Mouse (Mus musculus): ENCODE measurements around the gene Sapcd1.

Gene Sapcd1

DNA sequence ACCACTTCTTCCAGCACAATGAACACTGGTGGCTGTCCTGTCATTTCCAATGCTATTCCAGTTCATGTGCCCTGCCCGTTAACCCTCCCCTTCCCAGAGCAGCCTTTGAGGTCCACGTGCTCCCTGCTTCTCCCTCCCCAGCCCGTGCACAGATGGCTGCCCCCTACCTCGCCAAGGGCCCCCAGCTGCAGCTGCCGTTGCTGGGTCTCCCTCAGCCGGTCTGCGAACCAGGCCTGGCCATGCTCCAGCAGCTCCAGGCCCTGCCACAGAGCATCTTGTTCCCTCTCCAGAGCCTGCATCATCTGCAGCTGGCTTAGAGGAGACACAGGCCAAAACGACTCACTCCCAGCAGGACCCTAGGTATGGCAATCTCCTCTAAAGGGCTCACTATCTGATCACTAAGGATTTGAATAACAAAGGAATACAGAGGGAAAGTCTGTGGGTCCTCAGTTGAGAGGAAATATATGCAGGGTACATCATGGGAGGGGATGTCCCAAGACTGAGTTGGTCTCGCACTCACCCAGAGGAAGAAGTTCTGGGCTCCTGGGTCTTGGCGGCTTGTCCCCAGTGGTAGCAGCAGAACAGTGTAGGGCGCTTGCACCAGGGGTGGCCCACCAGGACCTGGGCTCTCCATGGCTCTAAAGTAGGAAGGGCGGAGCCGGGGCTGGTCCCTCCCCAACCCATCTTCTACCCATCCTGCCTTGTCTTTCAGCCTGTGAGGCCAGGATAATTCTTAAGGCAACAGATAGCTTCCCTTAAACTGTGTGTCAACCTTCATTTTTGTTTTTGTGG is at the start of gene Sapcd1:
Gene Sapcd1, minus strand, starts transcription at position 740 of the 792 bp plus-strand sequence.
- DNase-seq (ENCODE audit: low spot score in 2 of 2) = no peak

- no peak for DNase-seq (ENCODE audit: low spot score in 2 of 2)
These were observed 49.5 kb upstream of the Sapcd1 start for GRCm38 (mm10) chr17:35077285-35077684.

DNA sequence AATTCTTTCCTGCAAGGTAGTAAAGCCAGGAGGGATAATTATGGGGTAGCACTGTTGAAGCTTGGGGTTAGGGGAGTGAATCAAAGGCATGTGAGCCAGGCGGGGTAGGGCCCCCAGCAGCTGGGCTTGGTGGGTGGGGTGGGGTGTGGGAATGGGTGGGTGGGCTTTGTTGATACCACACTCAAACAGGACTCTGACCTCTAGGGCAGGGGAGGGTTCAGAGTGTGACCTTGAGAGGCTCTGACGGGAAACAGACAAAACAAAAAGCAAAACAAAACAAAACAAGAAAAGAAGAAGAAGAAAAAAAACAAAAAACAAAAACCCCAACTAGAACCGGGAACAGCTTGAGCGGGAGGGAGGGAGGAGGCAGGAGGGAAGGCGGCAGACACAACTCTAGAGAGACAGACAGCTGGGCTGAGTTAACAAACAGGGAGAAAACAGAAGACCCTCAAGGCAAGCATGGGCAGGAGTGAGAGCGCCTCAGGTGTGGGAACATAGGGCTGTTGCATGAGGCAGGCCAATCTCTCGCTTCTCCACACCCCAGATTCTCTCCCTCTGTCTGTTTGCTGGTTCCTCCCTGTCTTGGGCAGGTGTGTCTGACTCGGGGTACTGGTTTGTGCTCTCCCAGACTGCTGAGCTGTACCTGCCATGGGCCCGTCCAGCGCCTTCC is 48.8 kb upstream of the Sapcd1 start, which contains the start of gene Ly6g6e:
Gene Ly6g6e, plus strand, starts transcription at position 396 of the 670 bp plus-strand sequence.
- DNase-seq (ENCODE audit: low spot score in 2 of 2) = no peak

DNA sequence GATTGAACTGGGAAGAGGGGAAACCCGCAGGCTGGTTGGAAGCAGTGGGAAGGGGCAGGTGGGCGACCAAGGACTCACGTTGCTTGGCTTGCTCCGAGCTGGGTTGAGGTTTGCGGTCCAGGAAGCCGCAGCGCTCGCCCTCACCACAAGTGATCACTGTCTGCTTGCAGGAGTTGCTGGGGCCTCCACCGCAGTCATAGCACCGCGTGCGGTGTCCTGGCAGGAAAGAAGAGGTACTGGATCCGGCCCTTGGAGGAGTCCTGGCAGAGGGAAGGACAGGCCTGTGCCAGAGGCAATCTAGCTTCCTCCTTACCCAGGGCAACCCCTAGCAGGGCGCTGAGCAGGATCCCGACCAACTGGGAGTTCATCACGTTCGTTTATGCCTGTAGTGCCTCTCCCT is 46.3 kb upstream of the Sapcd1 start:
- DNase-seq (ENCODE audit: low spot score in 2 of 2) = no peak

- DNase-seq (ENCODE audit: low spot score in 2 of 2) = no peak
These were observed 43.6 kb upstream of the Sapcd1 start for GRCm38 (mm10) chr17:35071454-35071853.

DNA sequence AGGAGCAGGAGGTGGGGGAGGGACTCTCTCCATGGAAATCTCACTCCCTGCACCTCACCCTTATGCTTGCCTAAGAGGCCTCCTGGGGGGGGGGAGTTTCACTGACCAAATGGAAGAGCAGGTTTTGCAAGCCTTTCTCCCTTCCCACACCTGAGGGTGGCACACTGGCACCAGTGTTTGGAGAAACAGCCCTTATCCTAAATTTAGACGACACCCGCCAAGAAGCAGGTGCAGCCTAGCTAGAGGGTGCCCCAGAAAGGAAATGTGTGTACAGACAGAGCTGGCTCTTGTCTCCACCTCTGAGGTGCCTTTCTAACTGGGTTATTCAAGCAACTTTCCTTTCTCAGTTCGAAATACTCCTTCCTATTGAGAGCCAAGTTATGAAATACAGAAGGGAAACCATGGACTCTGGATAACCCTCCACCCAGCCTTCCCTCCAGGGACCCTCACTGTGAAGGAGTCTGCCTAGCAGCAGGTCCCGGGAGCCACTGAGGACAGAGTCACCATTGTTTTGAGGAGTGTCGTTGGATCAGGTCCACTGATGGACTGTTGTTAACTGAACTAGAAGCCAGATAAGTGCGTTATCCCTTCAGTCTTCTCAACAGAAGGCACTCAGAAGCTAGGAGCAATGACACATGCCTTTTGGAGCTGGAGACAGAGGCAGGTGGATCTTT is 42.9 kb upstream of the Sapcd1 start:
- DNase-seq (ENCODE audit: low spot score in 2 of 2) = no peak

- no peak for DNase-seq (ENCODE audit: low spot score in 2 of 2)
These were observed 40.5 kb upstream of the Sapcd1 start for GRCm38 (mm10) chr17:35068213-35068914.

GRCm38 (mm10) chr17:35066084-35066483 is 38.3 kb upstream of the Sapcd1 start, which contains the start of gene Mpig6b:
Gene Mpig6b (minus strand): TSS chr17:35066184.
- no peak for DNase-seq (ENCODE audit: low spot score in 2 of 2)

DNA sequence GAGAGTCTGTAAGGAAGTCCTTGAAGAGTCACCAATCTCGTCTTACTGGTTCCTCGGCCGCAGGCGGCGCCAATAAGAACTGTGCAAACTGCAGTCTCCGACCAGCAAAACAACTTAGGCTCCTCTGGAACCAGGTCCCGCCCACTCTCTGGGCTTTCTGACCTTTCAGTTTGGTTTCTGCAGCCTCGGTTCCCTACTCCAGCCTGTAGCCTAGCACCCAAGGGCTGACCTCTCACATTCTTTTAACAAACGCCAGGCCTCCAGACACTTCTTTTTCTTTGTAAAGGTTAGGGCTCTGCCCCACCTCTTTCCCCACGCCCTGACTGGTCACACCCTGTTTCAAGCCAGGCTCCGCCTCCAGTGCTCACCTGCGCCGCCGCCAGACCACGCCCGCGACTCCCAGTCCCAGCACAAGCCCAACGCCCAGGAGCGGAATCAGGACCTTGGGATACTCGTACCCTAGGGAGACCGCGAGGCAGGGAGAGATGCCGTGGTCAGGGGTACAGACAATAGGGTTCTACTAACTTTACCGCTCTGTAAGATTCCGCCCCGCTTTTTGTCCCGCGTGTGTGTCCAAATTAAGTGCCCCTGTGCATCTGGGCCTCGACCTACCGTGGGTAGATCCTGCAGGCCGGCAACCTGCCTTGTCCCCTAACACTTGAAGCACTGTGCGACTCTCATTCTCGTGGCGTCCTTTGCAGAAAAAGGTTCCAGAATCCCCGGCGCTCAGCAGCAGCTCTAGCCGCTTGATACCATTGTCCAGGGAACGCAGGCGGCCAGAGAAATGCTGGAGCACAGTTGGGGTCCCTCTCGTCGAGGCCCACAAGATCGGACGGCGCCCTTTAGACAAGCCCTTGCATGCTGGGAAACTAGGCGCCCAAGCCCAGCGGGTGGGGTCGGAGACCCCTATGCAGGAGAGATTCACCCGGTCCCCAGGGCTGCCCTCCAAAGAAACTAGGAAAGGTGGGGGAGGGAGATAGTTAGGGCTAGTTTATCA is 37.4 kb upstream of the Sapcd1 start, which contains the start of gene Ly6g6c:
Gene Ly6g6c, plus strand, starts transcription at position 438 of the 997 bp plus-strand sequence.
- no peak for DNase-seq (ENCODE audit: low spot score in 2 of 2)

- DNase-seq (ENCODE audit: low spot score in 2 of 2) = no peak
These were observed 36.6 kb upstream of the Sapcd1 start for GRCm38 (mm10) chr17:35064378-35064877.

DNA sequence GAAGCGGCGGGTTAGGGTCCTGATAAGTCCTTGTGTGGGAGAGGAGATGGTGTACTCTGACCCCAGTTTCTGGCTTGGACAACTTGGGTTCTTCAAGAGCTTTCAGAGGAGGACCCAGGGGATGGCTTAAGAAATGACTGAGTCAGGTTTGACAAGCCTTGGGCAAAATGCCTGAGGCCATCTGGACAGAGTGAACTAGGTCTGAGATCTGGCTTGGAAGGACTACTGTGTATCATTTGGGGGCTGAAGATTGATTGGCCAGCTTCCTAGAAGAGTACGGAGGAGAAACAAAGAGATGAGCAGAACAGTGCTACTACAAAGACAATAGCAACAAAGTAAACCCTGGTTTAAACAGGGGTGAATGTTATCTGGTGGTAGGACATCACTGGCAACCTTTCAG is 35.6 kb upstream of the Sapcd1 start:
- no peak for DNase-seq (ENCODE audit: low spot score in 2 of 2)

DNA sequence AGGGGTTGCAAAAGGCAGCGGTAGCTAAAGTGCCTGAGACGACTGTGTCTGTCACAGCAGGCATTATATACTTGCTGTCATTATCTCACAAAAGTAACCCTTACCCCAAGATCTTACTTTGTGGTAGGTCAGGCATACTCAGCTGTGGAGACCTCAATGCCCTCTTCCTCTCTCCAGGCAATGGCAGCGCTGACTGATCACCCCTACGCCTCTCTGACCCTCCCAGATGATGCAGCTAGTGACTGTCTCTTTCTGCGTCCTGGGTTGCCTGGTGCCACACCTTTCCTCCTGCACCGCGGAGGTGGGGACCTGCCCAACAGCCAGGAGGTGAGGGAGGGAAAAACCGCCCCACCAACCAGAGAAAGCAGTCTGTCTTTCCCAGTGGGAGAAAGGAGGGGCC is 33.5 kb upstream of the Sapcd1 start:
- no peak for DNase-seq (ENCODE audit: low spot score in 2 of 2)

DNA sequence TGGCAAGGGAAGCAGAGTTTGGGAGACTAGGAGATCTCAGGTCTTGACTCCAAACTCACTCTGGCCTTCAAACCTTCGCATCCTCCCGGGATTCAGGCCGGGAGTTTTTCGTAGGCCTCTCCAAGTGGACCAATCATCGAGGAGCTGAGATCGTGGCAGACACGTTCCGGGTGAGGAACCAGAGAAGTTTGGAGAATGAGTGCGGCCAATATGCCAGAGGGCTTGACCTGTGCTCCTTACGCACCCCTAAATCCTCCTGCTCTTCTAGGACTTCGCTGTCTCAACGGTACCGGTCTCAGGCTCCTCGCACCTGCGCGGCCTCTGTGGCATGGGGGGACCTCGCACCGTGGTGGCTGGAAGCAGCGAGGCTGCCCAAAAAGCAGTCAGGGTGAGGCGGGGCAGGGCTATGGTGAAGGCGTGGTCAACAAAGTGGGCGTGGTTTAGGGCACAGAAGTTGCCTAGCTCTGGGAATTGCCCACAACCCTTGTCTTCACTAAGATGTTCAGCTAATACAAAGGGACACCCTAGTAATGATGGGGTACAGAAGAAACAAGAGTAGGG is 33.0 kb upstream of the Sapcd1 start:
- DNase-seq (ENCODE audit: low spot score in 2 of 2) = no peak

- no peak for DNase-seq (ENCODE audit: low spot score in 2 of 2)
These were observed 32.3 kb upstream of the Sapcd1 start for GRCm38 (mm10) chr17:35060071-35060470.

- DNase-seq (ENCODE audit: low spot score in 2 of 2) = peak; percentile 67 to 69
These were observed 31.4 kb upstream of the Sapcd1 start, which contains the start of gene Ddah2 for GRCm38 (mm10) chr17:35058911-35059892. Gene Ddah2 (plus strand): TSS chr17:35059035.

DNA sequence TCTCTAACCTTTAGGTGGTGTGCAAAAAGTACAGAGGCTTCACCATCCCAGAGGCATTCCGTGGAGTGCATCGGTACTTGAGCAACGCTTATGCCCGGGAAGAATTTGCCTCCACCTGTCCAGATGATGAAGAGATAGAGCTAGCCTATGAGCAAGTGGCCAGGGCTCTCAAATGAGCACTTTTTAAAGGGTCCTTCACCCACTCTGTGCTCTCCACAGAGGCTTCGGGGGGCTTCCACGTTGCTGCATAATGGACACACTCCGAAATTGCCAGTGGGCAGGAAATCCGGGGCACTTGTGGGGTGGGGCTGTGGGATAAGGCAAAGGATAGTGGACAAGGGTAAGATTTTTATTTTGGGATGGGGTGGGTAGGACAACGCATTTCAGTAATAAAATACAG is 30.5 kb upstream of the Sapcd1 start:
- no peak for DNase-seq (ENCODE audit: low spot score in 2 of 2)

- DNase-seq (ENCODE audit: low spot score in 2 of 2) = no peak
These were observed 29.3 kb upstream of the Sapcd1 start for GRCm38 (mm10) chr17:35057090-35057489.

GRCm38 (mm10) chr17:35055691-35056495 is 28.1 kb upstream of the Sapcd1 start:
- DNase-seq (ENCODE audit: low spot score in 2 of 2) = no peak

All from frontal cortex, postnatal 36 days (tissue).